Mouse (Mus musculus) liver, embryonic 14.5 days (tissue): ENCODE data around the gene Psmd8. TPM values are rescaled to one million over a fixed set of nuclear protein-coding genes. Genes with fewer than 3 reads are reported as not detected.

ENCODE experiments used
- ATAC-seq: fragments of 200-750 bp; cut with Nextera tagmentation; 2 replicates; pipeline ENCODE4 v1.8.0; 2017; ENCODE audit warnings: moderate number of reproducible peaks, mild to moderate bottlenecking, moderate library complexity; ENCODE audit not compliant: insufficient read depth
- DNase-seq, 3 experiments: peaks; one replicate each; pipeline ENCODE4 v3.0.0-alpha.2; 2012 to 2013; ENCODE audit warnings: low read depth in 3 of 3, low spot score in 3 of 3
- H3K27ac ChIP-seq: fragments of 300-500 bp; sonication (generic); 2 replicates; pipeline ENCODE4 v1.5.1; 2014; ENCODE audit warnings: moderate library complexity, mild to moderate bottlenecking, control low read depth, inconsistent platforms
- H3K27me3 ChIP-seq: fragments of 300-500 bp; sonication (generic); 2 replicates; pipeline ENCODE4 v1.6.1; 2014; ENCODE audit warnings: mild to moderate bottlenecking, low read length, moderate library complexity; ENCODE audit not compliant: control insufficient read depth, insufficient read depth
- H3K36me3 ChIP-seq: fragments of 300-500 bp; sonication (generic); replicated peaks from 2 replicates; pipeline ENCODE4 v1.6.1; 2014; ENCODE audit warnings: low read depth; ENCODE audit not compliant: control insufficient read depth, insufficient read depth
- H3K4me1 ChIP-seq, 2 experiments: fragments of 200-500 bp in 1 of 2; fragments of 300-500 bp in 1 of 2; sonication (generic) in 1 of 2; replicated peaks; 2 replicates each; pipeline ENCODE4 v1.6.1; 2012 to 2014; ENCODE audit warnings: antibody characterized with exemption in 1 of 2, inconsistent platforms in 1 of 2, low read length in 1 of 2; ENCODE audit not compliant: control insufficient read depth in 2 of 2, insufficient read depth in 2 of 2
- H3K4me2 ChIP-seq: fragments of 300-500 bp; sonication (generic); 2 replicates; pipeline ENCODE4 v1.6.1; 2014; ENCODE audit warnings: low read depth, mild to moderate bottlenecking, control low read depth, moderate library complexity
- H3K4me3 ChIP-seq, 2 experiments: fragments of 200-500 bp in 1 of 2; fragments of 300-500 bp in 1 of 2; sonication (generic) in 1 of 2; 2 replicates each; pipeline ENCODE4 v1.5.1; 2012 to 2014; ENCODE audit warnings: low read depth in 2 of 2, low read length in 2 of 2, mild to moderate bottlenecking in 2 of 2, control low read depth in 1 of 2, inconsistent platforms in 1 of 2, moderate library complexity in 1 of 2; ENCODE audit not compliant: insufficient read depth in 1 of 2
- H3K9ac ChIP-seq: fragments of 300-500 bp; sonication (generic); replicated peaks from 2 replicates; pipeline ENCODE4 v1.6.1; 2014; ENCODE audit warnings: mild to moderate bottlenecking, control low read depth, moderate library complexity
- H3K9me3 ChIP-seq: fragments of 300-500 bp; sonication (generic); 2 replicates; pipeline ENCODE4 v1.6.1; 2016; ENCODE audit warnings: low read length, mixed read lengths; ENCODE audit not compliant: control insufficient read depth
- CTCF ChIP-seq: IDR thresholded peaks from 2 replicates; pipeline ENCODE4 v1.5.1; 2016; ENCODE audit warnings: antibody characterized with exemption, low read depth, control low read depth
- EP300 ChIP-seq: IDR thresholded peaks from 2 replicates; pipeline ENCODE4 v1.6.1; 2016; ENCODE audit warnings: antibody characterized with exemption, low read depth
- WGBS: fragments of 180-500 bp; shearing (Covaris S2); extraction: QIAGEN DNeasy Blood & Tissue Kit; methylation state at CpG from one replicate; pipeline ENCODE4 v1.1.7; 2014; ENCODE audit not compliant: insufficient replicate concordance; 5-methylcytosine and 5-hydroxymethylcytosine counted together
- polyA plus RNA-seq, 2 experiments: library from polyadenylated mRNA; depleted of rRNA in 1 of 2; stranded (reverse) in 1 of 2; unstranded in 1 of 2; fragments of >200 nt; fragmentation: Nextera tagmentation in 1 of 2; extraction: Ambion mirVana in 1 of 2; gene quantifications; 2 replicates each; pipeline versions ENCODE4 v1.2.1 to v1.2.3; 2012 to 2014

The Psmd8 gene
- polyA plus RNA-seq, 2 experiments, result 86.0 to 131 TPM

GRCm38 (mm10) chr7:29137429-29137828 lies 43.1 kb downstream of the Psmd8 start:
- no peak overlapping the region for H3K27ac ChIP-seq
- no peak overlapping the region for H3K9ac ChIP-seq
- H3K4me2 ChIP-seq, result no peak overlapping the region
- TF ChIP-seq EP300 (no peak), CTCF (no peak)
- no peak for DNase-seq
- H3K36me3 ChIP-seq, result no peaks in the 10 kb centered on the region
- no peak for ATAC-seq
- no peaks in the 10 kb centered on the region for H3K4me1 ChIP-seq
- WGBS, result 52% methylated on average over 16 of the region's 16 CpGs
- no peaks in the 10 kb centered on the region; the same call in 1 of the 2 replicates for H3K27me3 ChIP-seq
- no peak overlapping the region for H3K4me3 ChIP-seq
- H3K9me3 ChIP-seq, result no peaks in the 10 kb centered on the region

- H3K4me1 ChIP-seq, result no peaks in the 10 kb centered on the region
- no peaks in the 10 kb centered on the region for H3K36me3 ChIP-seq
- no peak within 1 kb of the TSS for H3K9ac ChIP-seq
- H3K4me3 ChIP-seq, result no peak within 1 kb of the TSS
- DNase-seq (no peak), ATAC-seq (no peak)
- no peak within 1 kb of the TSS for H3K27ac ChIP-seq
- WGBS, result 4% methylated on average over 16 of the region's 20 CpGs
- H3K27me3 ChIP-seq, result no peaks in the 10 kb centered on the region; the same call in 1 of the 2 replicates
- no peaks in the 10 kb centered on the region for H3K9me3 ChIP-seq
- peak within 1 kb of the TSS; percentile 1; the same call in 1 of the 2 replicates for H3K4me2 ChIP-seq
- TF ChIP-seq EP300 (no peak), CTCF (no peak)
These were observed 45.7 kb downstream of the Psmd8 start, which contains the start of gene Rasgrp4 for GRCm38 (mm10) chr7:29134693-29135386. Gene Rasgrp4, plus strand, starts transcription at chr7:29134851.

GRCm38 (mm10) chr7:29134230-29134629 lies 46.3 kb downstream of the Psmd8 start:
- no peak overlapping the region for H3K4me3 ChIP-seq

GRCm38 (mm10) chr7:29128725-29129124 lies 51.8 kb downstream of the Psmd8 start:
- DNase-seq (no peak), ATAC-seq (no peak)
- TF ChIP-seq EP300 (no peak), CTCF (peak; percentile 57)
- H3K4me1 ChIP-seq, result peaks cover 0 to 10% of the 10 kb centered on the region in 2 experiments; a peak in 3 of 4 replicates
- no peak overlapping the region for H3K4me3 ChIP-seq
- H3K36me3 ChIP-seq, result no peaks in the 10 kb centered on the region
- H3K9me3 ChIP-seq, result no peaks in the 10 kb centered on the region
- no peaks in the 10 kb centered on the region; the same call in 1 of the 2 replicates for H3K27me3 ChIP-seq
- no peak overlapping the region for H3K9ac ChIP-seq
- no peak overlapping the region for H3K27ac ChIP-seq
- H3K4me2 ChIP-seq, result no peak overlapping the region
- WGBS, result 56% methylated on average over 2 of the region's 2 CpGs

More at GRCm38 (mm10) chr7:29134230-29134629, 46.3 kb downstream of the Psmd8 start:
- Histone ChIP-seq H3K4me1 (no peaks in the 10 kb centered on the region), H3K27me3 (no peaks in the 10 kb centered on the region; the same call in 1 of the 2 replicates), H3K27ac (no peak overlapping the region), H3K4me2 (peak overlapping the region; percentile 1; the same call in 1 of the 2 replicates), H3K9ac (no peak overlapping the region), H3K9me3 (no peaks in the 10 kb centered on the region), H3K36me3 (no peaks in the 10 kb centered on the region)
- DNase-seq (no peak), ATAC-seq (no peak)
- 4% methylated on average over 4 of the region's 4 CpGs for WGBS
- TF ChIP-seq CTCF (no peak), EP300 (no peak)

GRCm38 (mm10) chr7:29126173-29126915 lies 54.2 kb downstream of the Psmd8 start:
- peak; percentile 24 to 48 (median 43) for DNase-seq
- H3K27me3 ChIP-seq, result no peaks in the 10 kb centered on the region; the same call in 1 of the 2 replicates
- no peak overlapping the region for H3K27ac ChIP-seq
- TF ChIP-seq EP300 (no peak), CTCF (peak; percentile 76)
- H3K9ac ChIP-seq, result no peak overlapping the region
- no peak overlapping the region for H3K4me2 ChIP-seq
- no peaks in the 10 kb centered on the region for H3K36me3 ChIP-seq
- 9% methylated on average over 7 of the region's 7 CpGs for WGBS
- ATAC-seq, result peak; percentile 33; the same call in 1 of the 2 replicates
- H3K4me1 ChIP-seq, result peaks cover 0 to 10% of the 10 kb centered on the region in 2 experiments; a peak in 3 of 4 replicates
- no peak overlapping the region for H3K4me3 ChIP-seq
- H3K9me3 ChIP-seq, result no peaks in the 10 kb centered on the region
